Mouse (Mus musculus) heart, postnatal 0 days (tissue): Measurements from ENCODE around the gene Tspoap1.

Source experiments
- CTCF ChIP-seq: IDR thresholded peaks from 2 replicates; pipeline ENCODE4 v1.5.1; 2016; ENCODE audit warnings: antibody characterized with exemption, control low read depth, low read depth
- EP300 ChIP-seq: IDR thresholded peaks from 2 replicates; pipeline ENCODE4 v1.6.1; 2016; ENCODE audit warnings: antibody characterized with exemption, low read depth

- no peak for TF ChIP-seq CTCF
- no peak for TF ChIP-seq EP300
Measured at GRCm38 (mm10) chr11:87801711-87802275, 41.5 kb downstream of the Tspoap1 start.
